8 mouse cellular contexts compared by ENCODE assay signal in the genomic region with DNA sequence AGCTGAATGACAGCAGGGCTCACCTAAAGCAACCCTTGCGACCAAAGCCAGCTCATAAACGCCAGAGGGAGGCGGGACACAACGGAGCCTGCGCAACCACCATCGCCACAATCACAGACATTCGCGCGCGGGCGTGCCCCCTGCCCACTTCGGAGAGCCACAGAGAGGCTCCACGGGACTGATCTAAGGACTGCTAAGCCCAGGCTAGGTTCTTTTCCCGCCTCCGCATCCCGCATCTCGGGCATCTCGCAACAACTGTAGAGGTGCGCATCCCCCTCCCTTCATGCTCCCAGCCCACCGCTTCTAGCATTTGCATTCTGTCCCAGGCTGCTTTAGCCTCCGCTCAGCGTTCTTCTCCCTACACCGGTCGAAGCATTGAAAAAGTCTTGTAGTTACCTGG. TPM values are rescaled to one million over a fixed set of nuclear protein-coding genes. Genes with fewer than 3 reads are reported as not detected.
DNase-seq lines count a peak whose midpoint lies in the region; ATAC-seq and TF ChIP-seq lines count a peak whose summit lies in the region.

A gene (plus strand): TSS at position 148 of the 400 bp plus-strand sequence.

- H3K36me3 ChIP-seq in lung, postnatal 0 days (ENCODE audit: insufficient read depth, low read length) = no peaks in the 10 kb centered on the region
- H3K36me3 ChIP-seq in midbrain, embryonic 11.5 days (ENCODE audit: control insufficient read depth, insufficient read depth, low read length) = no peaks in the 10 kb centered on the region

- H3K4me3 ChIP-seq in lung, postnatal 0 days (ENCODE audit: low read depth, low read length) = no peak within 1 kb of the TSS
- H3K4me3 ChIP-seq in lung, adult 2 months (replicated peaks; ENCODE audit: extremely low read depth, low read depth, low read length) = no peak within 1 kb of the TSS
- peak within 1 kb of the TSS; percentile 34 for H3K4me3 ChIP-seq in midbrain, embryonic 11.5 days (ENCODE audit: low read depth, low read length)

- no peaks in the 10 kb centered on the region for H3K27me3 ChIP-seq in lung, postnatal 0 days (replicated peaks; ENCODE audit: insufficient read depth, low read length)
- H3K27me3 ChIP-seq in midbrain, embryonic 11.5 days (ENCODE audit: control insufficient read depth, insufficient read depth, low read length) = no peaks in the 10 kb centered on the region

- TF ChIP-seq POLR2A in lung, adult 2 months (IDR thresholded peaks at IDR 0.05; ENCODE audit: borderline replicate concordance, extremely low read depth, low read depth, low read length) = no peak

- no peaks in the 10 kb centered on the region for H3K4me1 ChIP-seq in lung, postnatal 0 days (ENCODE audit: insufficient read depth, low read depth, low read length)
- no peaks in the 10 kb centered on the region for H3K4me1 ChIP-seq in lung, adult 2 months (ENCODE audit: control insufficient read depth, insufficient read depth, low read length)
- peaks cover 3% of the 10 kb centered on the region; the same call in 1 of the 2 replicates for H3K4me1 ChIP-seq in midbrain, embryonic 11.5 days (ENCODE audit: control insufficient read depth, insufficient read depth, low read length)

- peak; percentile 27 for DNase-seq in adrenal gland, postnatal 10 days
- no peak for DNase-seq in adrenal gland, adult 8-10 months
- no peak for DNase-seq in lung, postnatal 0 days (ENCODE audit: low spot score)
- no peak for DNase-seq in lung, adult 2 months
- peak; percentile 16 for DNase-seq in heart, postnatal 4 days
- peak; percentile 90 for DNase-seq in midbrain, embryonic 11.5 days (ENCODE audit: low spot score, missing footprints)
- DNase-seq in cerebellum, adult 18-20 months = no peak

- no peak for ATAC-seq in lung, postnatal 0 days
- ATAC-seq in midbrain, embryonic 11.5 days (ENCODE audit: low FRiP score) = peak; percentile 57; the same call in 1 of the 2 replicates
- no peak for ATAC-seq in inflammation-experienced regulatory T-cells, adult 6 months

- WGBS in lung, postnatal 0 days = 7% methylated on average over 24 of the region's 24 CpGs
- 15% methylated on average over 24 of the region's 24 CpGs for WGBS in lung, adult 2 months
- WGBS in midbrain, embryonic 11.5 days = 5% methylated on average over 24 of the region's 24 CpGs

- TF ChIP-seq CTCF in lung, postnatal 0 days (IDR thresholded peaks at IDR 0.05) = no peak
- no peak for TF ChIP-seq CTCF in lung, adult 2 months (IDR thresholded peaks at IDR 0.05; ENCODE audit: insufficient read depth, low read length)

- peak within 1 kb of the TSS; percentile 32 for H3K4me2 ChIP-seq in lung, postnatal 0 days (replicated peaks; ENCODE audit: low read depth, low read length)
- peak within 1 kb of the TSS; percentile 55 for H3K4me2 ChIP-seq in midbrain, embryonic 11.5 days

- H3K27ac ChIP-seq in lung, postnatal 0 days (ENCODE audit: low read length) = no peak within 1 kb of the TSS
- H3K27ac ChIP-seq in midbrain, embryonic 11.5 days (ENCODE audit: low read depth, low read length) = no peak within 1 kb of the TSS

- H3K9me3 ChIP-seq in lung, postnatal 0 days (ENCODE audit: low read length) = no peaks in the 10 kb centered on the region
- no peaks in the 10 kb centered on the region for H3K9me3 ChIP-seq in midbrain, embryonic 11.5 days (ENCODE audit: control insufficient read depth, low read length)

- H3K9ac ChIP-seq in lung, postnatal 0 days (replicated peaks; ENCODE audit: low read depth) = no peak within 1 kb of the TSS
- H3K9ac ChIP-seq in midbrain, embryonic 11.5 days (ENCODE audit: low read length) = peak within 1 kb of the TSS; percentile 66

- no peak for TF ChIP-seq EP300 in lung, postnatal 0 days (IDR thresholded peaks at IDR 0.05)

RNA-seq across cellular contexts. Expression of the gene that starts here (rescaled TPM):
- not detected for total RNA-seq in adrenal gland, postnatal 10 days (2021)
- total RNA-seq in adrenal gland, adult 8-10 months (2022) = under 1 TPM in 3 of 4 experiments, not detected in 1; 0.10 to 0.19 (median 0.15) TPM
- 0.05 TPM in 1 of 2 replicates, not detected in the other for polyA plus RNA-seq in lung, postnatal 0 days (2015; fragmentation: Nextera tagmentation; extraction: Ambion mirVana)
- 0.04 and 0.07 TPM in 2 replicates for polyA plus RNA-seq in lung, adult 2 months (2012; rRNA removed)
- under 1 TPM; 0.25 to 0.29 TPM for total RNA-seq in heart, postnatal 4 days (2021)
- polyA plus RNA-seq in midbrain, embryonic 11.5 days (2014; fragmentation: Nextera tagmentation; extraction: Ambion mirVana) = 0.10 TPM in 1 of 2 replicates, not detected in the other
- polyA plus RNA-seq in inflammation-experienced regulatory T-cells, adult 6 months (2017; shearing (Covaris generic)) = under 1 TPM in 2 of 3 experiments, not detected in 1; 0.79 to 0.83 TPM

Comparison
In these comparisons a context has a peak if more than half of its experiments do, and no peak if none do; other contexts are left out.
1. Peak in DNase-seq in adrenal gland, postnatal 10 days; RNA of the gene not detected or under 1 TPM.
2. Peak in DNase-seq in heart, postnatal 4 days; RNA of the gene not detected or under 1 TPM.
3. Peak in DNase-seq, ATAC-seq, H3K4me3 ChIP-seq, H3K9ac ChIP-seq and H3K4me2 ChIP-seq in midbrain, embryonic 11.5 days; RNA of the gene not detected or under 1 TPM.